Mouse (Mus musculus) MEL (cell line): ENCODE measurements around the gene Rhcg. TPM values are rescaled to one million over a fixed set of nuclear protein-coding genes. Genes with fewer than 3 reads are reported as not detected.

Source experiments
- DNase-seq: peaks from one replicate; pipeline ENCODE4 v3.0.0; 2011; ENCODE audit warnings: low read depth, low spot score
- H3K27ac ChIP-seq: 2 replicates; pipeline ENCODE4 v1.5.1; 2012; ENCODE audit warnings: low read depth, mild to moderate bottlenecking, control low read depth, low read length, moderate library complexity; ENCODE audit not compliant: control insufficient read depth
- H3K27me3 ChIP-seq, 2 experiments: fragments of 150-350 bp in 1 of 2; sonication (generic) in 1 of 2; 2 replicates each; pipeline ENCODE4 v1.6.1; 2012; ENCODE audit warnings: low read length in 2 of 2, mild to moderate bottlenecking in 2 of 2, improper control_type of control experiment in 1 of 2, moderate library complexity in 1 of 2; ENCODE audit not compliant: insufficient read depth in 2 of 2, control insufficient read depth in 1 of 2
- H3K36me3 ChIP-seq, 2 experiments: 2 replicates each; pipeline ENCODE4 v1.6.1; 2012 to 2014; ENCODE audit warnings: low read length in 2 of 2, improper control_type of control experiment in 1 of 2, inconsistent platforms in 1 of 2, mild to moderate bottlenecking in 1 of 2; ENCODE audit not compliant: insufficient read depth in 2 of 2, control insufficient read depth in 1 of 2
- H3K4me1 ChIP-seq, 2 experiments: fragments of 150-350 bp in 1 of 2; sonication (generic) in 1 of 2; 2 replicates each; pipeline ENCODE4 v1.6.1; 2012; ENCODE audit warnings: low read length in 2 of 2, improper control_type of control experiment in 1 of 2, mild to moderate bottlenecking in 1 of 2; ENCODE audit not compliant: insufficient read depth in 2 of 2, control insufficient read depth in 1 of 2
- H3K4me3 ChIP-seq, 2 experiments: fragments of 150-350 bp in 1 of 2; sonication (generic) in 1 of 2; 2 replicates each; pipeline ENCODE4 v1.5.1; 2012; ENCODE audit warnings: low read depth in 2 of 2, low read length in 2 of 2, mild to moderate bottlenecking in 2 of 2, moderate library complexity in 2 of 2, control low read depth in 1 of 2, improper control_type of control experiment in 1 of 2; ENCODE audit not compliant: control insufficient read depth in 1 of 2, insufficient read depth in 1 of 2
- H3K79me2 ChIP-seq: 2 replicates; pipeline ENCODE4 v1.6.1; 2012; ENCODE audit warnings: mild to moderate bottlenecking, low read length, moderate library complexity; ENCODE audit not compliant: control insufficient read depth, poor library complexity, insufficient read depth
- H3K9ac ChIP-seq: 2 replicates; pipeline ENCODE4 v1.6.1; 2012; ENCODE audit warnings: low read depth, mild to moderate bottlenecking, control low read depth, low read length, moderate library complexity; ENCODE audit not compliant: control insufficient read depth, poor library complexity, severe bottlenecking
- H3K9me3 ChIP-seq: fragments of 150-350 bp; sonication (generic); replicated peaks from 2 replicates; pipeline ENCODE4 v1.6.1; 2012; ENCODE audit warnings: mild to moderate bottlenecking, low read length, improper control_type of control experiment, moderate library complexity; ENCODE audit not compliant: insufficient read depth
- BHLHE40 ChIP-seq: IDR thresholded peaks from 2 replicates; pipeline ENCODE4 v1.6.1; 2012; ENCODE audit warnings: low read depth, mild to moderate bottlenecking, inconsistent platforms, low read length, improper control_type of control experiment, borderline replicate concordance
- CHD2 ChIP-seq: IDR thresholded peaks from 2 replicates; pipeline ENCODE4 v1.6.1; 2011; ENCODE audit warnings: low read length, improper control_type of control experiment
- E2F4 ChIP-seq: IDR thresholded peaks from 2 replicates; pipeline ENCODE4 v1.6.1; 2011; ENCODE audit warnings: low read depth, low read length, improper control_type of control experiment, borderline replicate concordance
- EP300 ChIP-seq, 2 experiments: IDR thresholded peaks; 2 replicates each; pipeline ENCODE4 v1.6.1; 2011; ENCODE audit warnings: improper control_type of control experiment in 2 of 2, low read length in 2 of 2, low read depth in 1 of 2, mild to moderate bottlenecking in 1 of 2
- GATA1 ChIP-seq: IDR thresholded peaks from 2 replicates; pipeline ENCODE4 v1.6.1; 2011; ENCODE audit warnings: low read depth, low read length, improper control_type of control experiment
- HCFC1 ChIP-seq: IDR thresholded peaks from 2 replicates; pipeline ENCODE4 v1.6.1; 2012; ENCODE audit warnings: low read depth, mild to moderate bottlenecking, inconsistent platforms, low read length, improper control_type of control experiment, moderate library complexity
- KAT2A ChIP-seq: conservative IDR thresholded peaks from 2 replicates; pipeline ENCODE4 v1.6.1; 2012; ENCODE audit warnings: low read depth, low read length, improper control_type of control experiment, inconsistent platforms
- MXI1 ChIP-seq: IDR thresholded peaks from 2 replicates; pipeline ENCODE4 v1.6.1; 2011; ENCODE audit warnings: mild to moderate bottlenecking, low read depth, low read length, improper control_type of control experiment
- POLR2A ChIP-seq, 2 experiments: IDR thresholded peaks; 2 replicates each; pipeline ENCODE4 v1.6.1; 2011 to 2012; ENCODE audit warnings: low read length in 2 of 2, mild to moderate bottlenecking in 2 of 2, control low read depth in 1 of 2, improper control_type of control experiment in 1 of 2, low read depth in 1 of 2, moderate library complexity in 1 of 2; ENCODE audit not compliant: control insufficient read depth in 1 of 2, insufficient read depth in 1 of 2, poor library complexity in 1 of 2
- POLR2AphosphoS2 ChIP-seq: IDR thresholded peaks from 2 replicates; pipeline ENCODE4 v1.6.1; 2011; ENCODE audit warnings: low read length, improper control_type of control experiment
- POLR2AphosphoS5 ChIP-seq: IDR thresholded peaks from 2 replicates; pipeline ENCODE4 v1.6.1; 2012; ENCODE audit warnings: low read depth, borderline replicate concordance, mild to moderate bottlenecking, inconsistent platforms, low read length, moderate library complexity, mixed read lengths
- RAD21 ChIP-seq: IDR thresholded peaks from 2 replicates; pipeline ENCODE4 v1.6.1; 2011; ENCODE audit warnings: mild to moderate bottlenecking, low read depth, low read length, improper control_type of control experiment
- RCOR1 ChIP-seq: IDR thresholded peaks from 2 replicates; pipeline ENCODE4 v1.6.1; 2012; ENCODE audit warnings: low read depth, mild to moderate bottlenecking, inconsistent platforms, low read length, improper control_type of control experiment
- TAL1 ChIP-seq: IDR thresholded peaks from 2 replicates; pipeline ENCODE4 v1.6.1; 2012; ENCODE audit warnings: mild to moderate bottlenecking, inconsistent platforms, low read length, moderate library complexity, mixed read lengths
- TBP ChIP-seq: IDR thresholded peaks from 2 replicates; pipeline ENCODE4 v1.8.0; 2011; ENCODE audit warnings: low read depth, low read length, improper control_type of control experiment
- TCF12 ChIP-seq: IDR thresholded peaks from 2 replicates; pipeline ENCODE4 v1.6.1; 2014; ENCODE audit warnings: low read depth, mild to moderate bottlenecking, inconsistent platforms, low read length, improper control_type of control experiment, moderate library complexity
- USF1 ChIP-seq: IDR thresholded peaks from 2 replicates; pipeline ENCODE4 v1.6.1; 2014; ENCODE audit warnings: low read depth, mild to moderate bottlenecking, inconsistent platforms, low read length, improper control_type of control experiment, moderate library complexity
- USF2 ChIP-seq, 2 experiments: IDR thresholded peaks; 2 replicates each; pipeline ENCODE4 v1.6.1; 2011 to 2012; ENCODE audit warnings: improper control_type of control experiment in 2 of 2, low read length in 2 of 2, borderline replicate concordance in 1 of 2, inconsistent platforms in 1 of 2, low read depth in 1 of 2, mild to moderate bottlenecking in 1 of 2; ENCODE audit not compliant: insufficient read depth in 1 of 2
- polyA plus RNA-seq, 2 experiments: library from polyadenylated mRNA; stranded (reverse) in 1 of 2; unstranded in 1 of 2; fragments of >175 nt in 1 of 2; fragments of >200 nt in 1 of 2; gene quantifications; 2 replicates each; pipeline versions ENCODE4 v1.2.1 to v1.2.4; 2012; ENCODE audit warnings: low replicate concordance in 2 of 2, low read depth in 1 of 2; ENCODE audit not compliant: insufficient read length in 2 of 2, insufficient read depth in 1 of 2, missing spikeins in 1 of 2
- total RNA-seq: library from RNA; depleted of rRNA; stranded (reverse); fragments of 300-350 nt; gene quantifications from 2 replicates; pipeline ENCODE4 v1.2.3, GENCODE M21; 2012

The Rhcg gene
- total and polyA plus RNA-seq, 3 experiments: not detected

DNA sequence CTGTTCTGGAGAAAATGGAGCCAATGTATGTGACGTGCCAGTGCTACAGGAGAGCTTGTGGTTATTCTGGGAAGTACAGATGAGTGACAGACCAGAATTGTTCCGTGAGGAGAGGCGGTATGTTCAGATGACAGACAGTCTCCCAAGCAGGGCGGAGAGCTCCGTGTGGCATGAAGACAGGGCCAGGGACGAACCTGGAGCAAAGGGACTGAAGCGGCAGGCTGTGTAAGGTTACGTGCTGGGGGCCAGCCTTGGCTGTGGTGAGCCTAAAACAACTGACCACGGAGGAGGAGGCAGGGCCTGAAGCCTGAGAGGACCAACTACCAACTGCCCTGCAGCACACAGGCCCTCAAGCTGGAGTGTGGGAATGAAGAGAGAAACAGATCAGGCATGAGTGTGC, 5.6 kb downstream of the Rhcg start:
- H3K36me3 ChIP-seq: no peaks in the 10 kb centered on the region
- H3K79me2 ChIP-seq: no peaks in the 10 kb centered on the region
- DNase-seq: no peak
- no peaks in the 10 kb centered on the region; a peak in 1 of 4 replicates for H3K4me1 ChIP-seq
- TF ChIP-seq BHLHE40 (no peak), EP300 (IDR thresholded peaks at IDR 0.05; ENCODE audit: low read depth in 1 of 2, low read length in 2 of 2) (no peak), TAL1 (no peak), TBP (no peak), POLR2AphosphoS5 (no peak), CHD2 (no peak), POLR2AphosphoS2 (no peak), POLR2A (IDR thresholded peaks at IDR 0.05; ENCODE audit: control insufficient read depth in 1 of 2, insufficient read depth in 1 of 2, low read depth in 1 of 2, low read length in 2 of 2, poor library complexity in 1 of 2) (no peak), USF1 (no peak), RAD21 (no peak), HCFC1 (no peak), RCOR1 (no peak), GATA1 (no peak)
- no peak overlapping the region for H3K4me3 ChIP-seq
- peaks cover 0 to 5% of the 10 kb centered on the region in 2 experiments; a peak in 2 of 4 replicates for H3K27me3 ChIP-seq
- H3K9ac ChIP-seq: no peak overlapping the region
- no peaks in the 10 kb centered on the region for H3K9me3 ChIP-seq
- no peak overlapping the region for H3K27ac ChIP-seq

DNA sequence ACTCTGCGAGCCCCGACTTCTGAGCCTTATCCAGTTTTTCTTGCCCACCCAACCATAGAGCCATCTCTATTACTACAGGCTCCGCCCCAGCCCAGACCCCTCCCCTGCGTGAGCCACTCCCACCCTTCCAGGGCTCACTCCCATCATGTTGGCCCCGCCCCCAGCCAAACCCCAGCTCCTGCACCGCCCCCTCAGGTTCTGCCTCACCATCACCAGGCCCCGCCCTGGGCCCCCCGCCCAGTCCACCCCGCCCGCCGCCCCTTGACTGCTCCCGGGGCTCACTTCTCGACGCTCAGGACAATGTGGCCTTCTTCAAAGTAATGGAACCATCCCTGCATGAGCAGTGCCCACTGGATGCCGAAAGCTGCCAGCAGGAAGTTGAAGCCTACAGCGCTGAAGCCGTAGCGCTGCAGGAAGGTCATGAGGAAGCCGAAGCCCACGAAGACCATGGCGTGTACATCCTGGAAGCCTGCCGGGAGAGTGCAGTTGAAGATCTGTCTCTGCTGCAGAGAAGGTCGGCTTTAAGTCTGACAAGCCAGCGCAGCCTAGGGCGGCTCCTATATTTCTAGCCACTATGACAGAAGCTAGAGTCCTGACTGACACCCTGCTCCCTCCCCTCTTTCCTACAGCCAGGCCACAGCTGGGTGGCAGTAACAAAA, 10.1 kb downstream of the Rhcg start:
- peak; percentile 64 for DNase-seq
- H3K27ac ChIP-seq: no peak overlapping the region
- peaks cover 0 to 4% of the 10 kb centered on the region in 2 experiments; a peak in 2 of 4 replicates for H3K4me1 ChIP-seq
- H3K27me3 ChIP-seq: peaks cover 0 to 5% of the 10 kb centered on the region in 2 experiments; a peak in 2 of 4 replicates
- TF ChIP-seq E2F4 (no peak), KAT2A (no peak)
- H3K9me3 ChIP-seq: no peaks in the 10 kb centered on the region
- H3K9ac ChIP-seq: no peak overlapping the region
- no peaks in the 10 kb centered on the region for H3K36me3 ChIP-seq
- peak overlapping the region; percentile 11 to 24; a peak in 2 of 4 replicates for H3K4me3 ChIP-seq
- no peaks in the 10 kb centered on the region for H3K79me2 ChIP-seq

DNA sequence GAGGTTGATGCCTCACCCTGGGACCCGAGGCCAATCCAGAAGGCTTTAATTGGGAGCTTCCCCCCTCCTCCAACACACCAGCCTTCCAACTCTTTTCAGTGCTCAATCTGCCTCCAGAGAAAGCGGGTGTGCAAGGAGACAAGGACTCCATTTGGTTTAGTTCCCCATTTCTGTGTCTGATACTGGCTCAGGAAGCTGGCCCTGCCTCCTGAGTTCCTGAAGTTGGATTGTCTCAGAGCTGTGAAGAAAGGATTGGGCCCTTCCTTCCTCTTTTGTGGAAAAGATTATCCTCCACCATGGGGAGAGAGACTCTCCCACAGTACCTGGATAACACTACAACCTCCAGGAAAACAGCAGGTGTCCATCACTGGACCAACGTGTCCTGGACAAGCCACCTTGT, 10.7 kb downstream of the Rhcg start:
- peak; percentile 57 for DNase-seq
- Histone ChIP-seq H3K79me2 (no peaks in the 10 kb centered on the region), H3K9me3 (no peaks in the 10 kb centered on the region), H3K27me3 (peaks cover 0 to 5% of the 10 kb centered on the region in 2 experiments; a peak in 2 of 4 replicates), H3K9ac (no peak overlapping the region), H3K27ac (no peak overlapping the region), H3K4me3 (no peak overlapping the region), H3K4me1 (peaks cover 0 to 4% of the 10 kb centered on the region in 2 experiments; a peak in 2 of 4 replicates), H3K36me3 (no peaks in the 10 kb centered on the region)
- TF ChIP-seq USF2 (IDR thresholded peaks at IDR 0.05; ENCODE audit: borderline replicate concordance in 1 of 2, insufficient read depth in 1 of 2, low read depth in 1 of 2, low read length in 2 of 2): no peak
- no peak for TF ChIP-seq MXI1
- TF ChIP-seq TCF12: no peak
- no peak for TF ChIP-seq KAT2A
- no peak for TF ChIP-seq RAD21
